16 mouse cellular contexts compared by ENCODE assay signal in genomic region chr12:17769476-17770172, GRCm38 (mm10).
DNase-seq lines count a peak whose midpoint lies in the region; ATAC-seq lines count a peak whose summit lies in the region.
"Had no signal": no experiment of that assay in that cellular context is flagged by ENCODE, and none has a peak within 500 bp of the region (broad histone marks: within the 10 kb centered on the region; RNA-seq: fewer than 3 reads in every experiment).

No protein-coding gene starts in this region.

- no peak overlapping the region for H3K9ac ChIP-seq in kidney, embryonic 15.5 days
- H3K9ac ChIP-seq in midbrain, embryonic 13.5 days (replicated peaks): no peak overlapping the region
- H3K9ac ChIP-seq in hindbrain, embryonic 12.5 days: no peak overlapping the region
- H3K9ac ChIP-seq: forebrain, embryonic 15.5 days; midbrain, embryonic 12.5 days had no signal

- no peaks in the 10 kb centered on the region for H3K27me3 ChIP-seq in kidney, embryonic 15.5 days
- no peaks in the 10 kb centered on the region for H3K27me3 ChIP-seq in midbrain, embryonic 13.5 days
- H3K27me3 ChIP-seq in hindbrain, embryonic 12.5 days: no peaks in the 10 kb centered on the region
- H3K27me3 ChIP-seq in hindbrain, embryonic 10.5 days (ENCODE audit: insufficient read depth, poor library complexity, severe bottlenecking): no peaks in the 10 kb centered on the region
- H3K27me3 ChIP-seq: forebrain, embryonic 15.5 days; midbrain, embryonic 12.5 days had no signal

- H3K4me1 ChIP-seq in kidney, embryonic 15.5 days: peaks cover 30% of the 10 kb centered on the region
- peaks cover 4% of the 10 kb centered on the region; the same call in 1 of the 2 replicates for H3K4me1 ChIP-seq in midbrain, embryonic 13.5 days (replicated peaks)
- peaks cover 5% of the 10 kb centered on the region; the same call in 1 of the 2 replicates for H3K4me1 ChIP-seq in hindbrain, embryonic 12.5 days
- peaks cover 15% of the 10 kb centered on the region for H3K4me1 ChIP-seq in hindbrain, embryonic 10.5 days (replicated peaks)
- H3K4me1 ChIP-seq: forebrain, embryonic 15.5 days had no signal

- WGBS in kidney, embryonic 15.5 days: 44% methylated on average over 2 of the region's 2 CpGs
- 67% methylated on average over 2 of the region's 2 CpGs for WGBS in midbrain, embryonic 13.5 days
- WGBS in hindbrain, embryonic 12.5 days: 63% methylated on average over 2 of the region's 2 CpGs
- whole genome bisulfite sequencing in hindbrain, embryonic 10.5 days: 87% methylated on average over 2 of the region's 2 CpGs

- no peak for DNase-seq in kidney, postnatal 10 days
- DNase-seq in heart, adult 18-20 months: peak; percentile 71 to 84
- DNase-seq in heart, postnatal 10 days: peak; percentile 71 to 75
- peak; percentile 40 for DNase-seq in lung, postnatal 10 days
- DNase-seq in hindbrain, embryonic 10.5 days (ENCODE audit: low spot score): no peak
- DNase-seq: B cell, adult 2 months; cerebellum, postnatal 25 days; gastrocnemius, postnatal 25 days; right cerebral cortex, adult 18-20 months had no signal

- no peak overlapping the region for H3K4me2 ChIP-seq in kidney, embryonic 15.5 days
- H3K4me2 ChIP-seq in midbrain, embryonic 13.5 days (replicated peaks): no peak overlapping the region
- no peak overlapping the region for H3K4me2 ChIP-seq in hindbrain, embryonic 12.5 days (replicated peaks)
- H3K4me2 ChIP-seq: forebrain, embryonic 15.5 days; midbrain, embryonic 12.5 days had no signal

- intact Hi-C loops in heart, postnatal 10 days (cut with DNase I): loop anchor here (5.0 kb wide), 1 partner anchor 77 kb away; the partner anchor contains the start of gene Hpcal1

- H3K4me3 ChIP-seq in kidney, embryonic 15.5 days (replicated peaks): no peak overlapping the region
- H3K4me3 ChIP-seq in midbrain, embryonic 13.5 days (replicated peaks): no peak overlapping the region
- H3K4me3 ChIP-seq in hindbrain, embryonic 12.5 days: no peak overlapping the region
- no peak overlapping the region for H3K4me3 ChIP-seq in hindbrain, embryonic 10.5 days
- H3K4me3 ChIP-seq: forebrain, embryonic 15.5 days; midbrain, embryonic 12.5 days had no signal

- H3K27ac ChIP-seq in kidney, embryonic 15.5 days: peak overlapping the region; percentile 0
- no peak overlapping the region for H3K27ac ChIP-seq in midbrain, embryonic 13.5 days
- H3K27ac ChIP-seq in hindbrain, embryonic 12.5 days: no peak overlapping the region
- no peak overlapping the region for H3K27ac ChIP-seq in hindbrain, embryonic 10.5 days
- H3K27ac ChIP-seq: forebrain, embryonic 15.5 days; midbrain, embryonic 12.5 days had no signal

- no peaks in the 10 kb centered on the region for H3K36me3 ChIP-seq in kidney, embryonic 15.5 days
- H3K36me3 ChIP-seq in midbrain, embryonic 13.5 days: no peaks in the 10 kb centered on the region
- H3K36me3 ChIP-seq in hindbrain, embryonic 12.5 days: no peaks in the 10 kb centered on the region
- no peaks in the 10 kb centered on the region for H3K36me3 ChIP-seq in hindbrain, embryonic 10.5 days
- H3K36me3 ChIP-seq: forebrain, embryonic 15.5 days; G1E; midbrain, embryonic 12.5 days had no signal

- ATAC-seq in kidney, embryonic 15.5 days (replicated peaks; ENCODE audit: low FRiP score): no peak
- no peak for ATAC-seq in midbrain, embryonic 13.5 days
- no peak for ATAC-seq in hindbrain, embryonic 12.5 days (ENCODE audit: low FRiP score)
- ATAC-seq: activated CD4-positive, CD25-positive, alpha-beta regulatory T cell, adult 4 months; forebrain, embryonic 15.5 days had no signal

- no peaks in the 10 kb centered on the region for H3K9me3 ChIP-seq in kidney, embryonic 15.5 days (replicated peaks)
- H3K9me3 ChIP-seq in midbrain, embryonic 13.5 days: no peaks in the 10 kb centered on the region
- no peaks in the 10 kb centered on the region for H3K9me3 ChIP-seq in hindbrain, embryonic 12.5 days (replicated peaks)
- H3K9me3 ChIP-seq in hindbrain, embryonic 10.5 days: no peaks in the 10 kb centered on the region
- H3K9me3 ChIP-seq: forebrain, embryonic 15.5 days; midbrain, embryonic 12.5 days had no signal

Comparison
In these comparisons a context has a peak if more than half of its experiments do, and no peak if none do; other contexts are left out.
1. DNase-seq: peak in heart, adult 18-20 months (2 of 2), heart, postnatal 10 days (2 of 2) and lung, postnatal 10 days (single experiment); none in kidney, postnatal 10 days (single experiment) and hindbrain, embryonic 10.5 days (single experiment).